Mouse (Mus musculus): ENCODE data around the gene Rora. TPM values are rescaled to one million over a fixed set of nuclear protein-coding genes. Genes with fewer than 3 reads are reported as not detected.

Rora gene
- polyA plus RNA-seq, 1 experiment from 2014 or later = 12.5 TPM

GRCm38 (mm10) chr9:69109618-69110300, 456.2 kb downstream of the Rora start:
- Histone ChIP-seq H3K36me3 (no peaks in the 10 kb centered on the region), H3K27ac (no peak overlapping the region), H3K4me1 (peaks cover 9% of the 10 kb centered on the region; the same call in 1 of the 2 replicates), H3K4me2 (replicated peaks) (no peak overlapping the region), H3K9me3 (no peaks in the 10 kb centered on the region), H3K27me3 (no peaks in the 10 kb centered on the region), H3K4me3 (no peak overlapping the region), H3K9ac (no peak overlapping the region)
- WGBS = 92% methylated on average over 2 of the region's 2 CpGs
- ATAC-seq (ENCODE audit: insufficient number of reproducible peaks, insufficient read depth, low FRiP score, low TSS enrichment) = no peak

GRCm38 (mm10) chr9:69110301-69110674, 456.7 kb downstream of the Rora start:
- no peak overlapping the region for H3K9ac ChIP-seq
- ATAC-seq (ENCODE audit: insufficient number of reproducible peaks, insufficient read depth, low FRiP score, low TSS enrichment) = no peak
- H3K4me2 ChIP-seq (replicated peaks) = no peak overlapping the region
- no peaks in the 10 kb centered on the region for H3K27me3 ChIP-seq
- H3K4me3 ChIP-seq = no peak overlapping the region
- peaks cover 11% of the 10 kb centered on the region; the same call in 1 of the 2 replicates for H3K4me1 ChIP-seq
- no peak overlapping the region for H3K27ac ChIP-seq
- no peaks in the 10 kb centered on the region for H3K36me3 ChIP-seq
- 72% methylated on average over 5 of the region's 5 CpGs for WGBS
- H3K9me3 ChIP-seq = no peaks in the 10 kb centered on the region

- H3K36me3 ChIP-seq = no peaks in the 10 kb centered on the region
- H3K27me3 ChIP-seq = no peaks in the 10 kb centered on the region
- no peak overlapping the region for H3K9ac ChIP-seq
- no peak overlapping the region for H3K4me2 ChIP-seq (replicated peaks)
- peaks cover 11% of the 10 kb centered on the region; the same call in 1 of the 2 replicates for H3K4me1 ChIP-seq
- no peaks in the 10 kb centered on the region for H3K9me3 ChIP-seq
- no peak for ATAC-seq (ENCODE audit: insufficient number of reproducible peaks, insufficient read depth, low FRiP score, low TSS enrichment)
- WGBS = 72% methylated on average over 6 of the region's 6 CpGs
- H3K4me3 ChIP-seq = no peak overlapping the region
- H3K27ac ChIP-seq = no peak overlapping the region
These were observed 457.1 kb downstream of the Rora start for GRCm38 (mm10) chr9:69110706-69111105.

- H3K4me2 ChIP-seq (replicated peaks) = no peak overlapping the region
- H3K36me3 ChIP-seq = no peaks in the 10 kb centered on the region
- no peak overlapping the region for H3K9ac ChIP-seq
- H3K27me3 ChIP-seq = no peaks in the 10 kb centered on the region
- no peak overlapping the region for H3K4me3 ChIP-seq
- H3K9me3 ChIP-seq = no peaks in the 10 kb centered on the region
- H3K27ac ChIP-seq = no peak overlapping the region
- no peak for ATAC-seq (ENCODE audit: insufficient number of reproducible peaks, insufficient read depth, low FRiP score, low TSS enrichment)
- peaks cover 11% of the 10 kb centered on the region; the same call in 1 of the 2 replicates for H3K4me1 ChIP-seq
- 79% methylated on average over 6 of the region's 6 CpGs for WGBS
These were observed 458.0 kb downstream of the Rora start for GRCm38 (mm10) chr9:69111539-69111938.

- Histone ChIP-seq H3K9me3 (no peaks in the 10 kb centered on the region), H3K4me2 (replicated peaks) (no peak overlapping the region), H3K9ac (no peak overlapping the region), H3K27me3 (no peaks in the 10 kb centered on the region), H3K4me3 (no peak overlapping the region), H3K36me3 (no peaks in the 10 kb centered on the region), H3K27ac (no peak overlapping the region), H3K4me1 (peaks cover 9% of the 10 kb centered on the region; the same call in 1 of the 2 replicates)
- WGBS = 31% methylated on average over 9 of the region's 9 CpGs
- no peak for ATAC-seq (ENCODE audit: insufficient number of reproducible peaks, insufficient read depth, low FRiP score, low TSS enrichment)
These were observed 460.9 kb downstream of the Rora start for GRCm38 (mm10) chr9:69114429-69114984.

DNA sequence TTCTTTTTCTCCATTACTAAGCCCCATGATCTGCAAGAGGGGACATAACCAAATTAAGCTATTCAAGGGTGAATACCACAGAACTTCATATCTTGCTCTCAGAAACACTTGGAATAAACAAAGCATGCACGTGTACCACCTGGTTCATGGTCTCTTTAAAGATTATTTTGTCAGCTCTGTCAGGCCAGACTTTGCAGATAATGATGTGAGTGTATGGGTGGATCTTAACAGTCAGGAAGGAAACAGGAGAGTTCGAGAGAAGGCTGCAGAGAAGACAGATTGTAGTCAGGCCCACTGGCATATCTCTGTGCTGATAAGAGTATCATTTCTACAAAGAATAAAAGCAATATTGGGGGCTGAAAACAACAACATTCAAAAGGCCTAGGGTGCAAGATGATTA, 463.2 kb downstream of the Rora start:
- no peak overlapping the region for H3K27ac ChIP-seq
- no peak for ATAC-seq (ENCODE audit: insufficient number of reproducible peaks, insufficient read depth, low FRiP score, low TSS enrichment)
- H3K36me3 ChIP-seq = no peaks in the 10 kb centered on the region
- no peaks in the 10 kb centered on the region for H3K27me3 ChIP-seq
- H3K4me1 ChIP-seq = peaks cover 9% of the 10 kb centered on the region
- no peak overlapping the region for H3K9ac ChIP-seq
- no peak overlapping the region for H3K4me2 ChIP-seq (replicated peaks)
- no peak overlapping the region for H3K4me3 ChIP-seq
- WGBS = 61% methylated on average over 2 of the region's 2 CpGs
- H3K9me3 ChIP-seq = no peaks in the 10 kb centered on the region

GRCm38 (mm10) chr9:69121117-69121740, 467.6 kb downstream of the Rora start:
- Histone ChIP-seq H3K9me3 (no peaks in the 10 kb centered on the region), H3K9ac (no peak overlapping the region), H3K4me2 (replicated peaks) (no peak overlapping the region), H3K4me1 (peaks cover 3% of the 10 kb centered on the region; the same call in 1 of the 2 replicates), H3K36me3 (no peaks in the 10 kb centered on the region), H3K4me3 (no peak overlapping the region), H3K27me3 (peaks cover 2% of the 10 kb centered on the region; the same call in 1 of the 2 replicates), H3K27ac (no peak overlapping the region)
- ATAC-seq (ENCODE audit: insufficient number of reproducible peaks, insufficient read depth, low FRiP score, low TSS enrichment) = no peak
- 70% methylated on average over 12 of the region's 12 CpGs for WGBS

DNA sequence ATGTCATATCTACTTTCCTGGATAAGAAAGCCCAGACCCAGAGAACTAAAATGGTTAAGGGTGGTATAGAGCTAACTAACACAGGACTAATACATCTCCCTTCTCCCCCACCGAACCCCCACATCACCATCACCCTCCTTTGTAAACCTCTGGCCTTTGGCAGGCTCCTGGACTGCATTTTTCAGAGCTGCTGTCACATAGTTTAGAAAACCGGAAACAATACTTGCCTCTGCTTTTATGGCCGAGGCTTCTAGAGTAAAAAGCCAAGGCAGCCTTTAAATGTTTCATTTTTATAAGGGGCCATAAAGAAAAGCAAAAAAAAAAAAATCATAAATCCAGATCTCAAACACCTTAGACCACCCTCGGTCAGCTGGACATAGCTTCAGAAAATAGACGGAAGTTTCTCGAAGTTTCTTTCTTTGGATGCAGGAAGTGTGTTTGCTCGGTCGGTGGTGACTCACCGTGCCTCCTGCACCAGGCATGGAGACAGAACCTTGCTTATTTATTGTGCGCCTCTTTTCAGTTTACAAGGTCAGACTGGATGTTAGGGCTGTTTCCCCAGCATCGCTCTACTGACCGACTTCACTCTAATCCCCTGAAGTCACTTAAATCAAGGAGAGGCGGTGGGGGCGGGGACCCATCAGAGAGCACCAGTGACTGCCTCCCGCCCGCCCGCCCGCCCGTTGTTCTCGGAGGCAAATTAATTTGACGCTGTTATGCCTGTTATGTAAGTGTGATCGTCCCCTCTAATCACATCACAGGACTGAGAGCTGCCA, 471.6 kb downstream of the Rora start:
- Histone ChIP-seq H3K9me3 (no peaks in the 10 kb centered on the region), H3K4me2 (replicated peaks) (peak overlapping the region; percentile 45), H3K36me3 (no peaks in the 10 kb centered on the region), H3K9ac (no peak overlapping the region), H3K4me3 (peak overlapping the region; percentile 14; the same call in 1 of the 2 replicates), H3K27ac (no peak overlapping the region), H3K4me1 (peaks cover 3% of the 10 kb centered on the region; the same call in 1 of the 2 replicates), H3K27me3 (peaks cover 7% of the 10 kb centered on the region; the same call in 1 of the 2 replicates)
- 17% methylated on average over 22 of the region's 22 CpGs for WGBS
- ATAC-seq (ENCODE audit: insufficient number of reproducible peaks, insufficient read depth, low FRiP score, low TSS enrichment) = no peak

- H3K4me3 ChIP-seq = peak overlapping the region; percentile 14; the same call in 1 of the 2 replicates
- 64% methylated on average over 7 of the region's 7 CpGs for WGBS
- H3K9ac ChIP-seq = no peak overlapping the region
These were observed 472.2 kb downstream of the Rora start for GRCm38 (mm10) chr9:69125787-69126161.

DNA sequence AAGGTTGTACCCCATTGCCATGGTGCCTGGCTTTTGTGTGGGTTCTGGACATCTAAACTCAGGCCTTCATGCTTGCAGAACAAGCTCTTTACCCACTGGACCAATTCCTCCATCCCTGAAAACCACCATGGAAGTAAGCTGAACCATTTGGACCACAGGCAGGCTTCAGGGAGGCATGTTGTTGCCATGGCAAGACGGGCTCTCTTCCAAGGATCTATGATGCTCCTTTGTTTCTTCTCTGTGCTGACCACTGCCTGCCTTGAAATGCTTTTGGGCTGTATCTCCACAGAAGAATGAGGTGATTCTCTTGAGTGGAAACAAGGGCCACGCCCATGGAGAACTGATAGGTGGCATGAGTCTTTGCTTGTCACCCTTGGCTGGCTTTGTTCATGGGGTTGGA, 473.0 kb downstream of the Rora start:
- ATAC-seq (ENCODE audit: insufficient number of reproducible peaks, insufficient read depth, low FRiP score, low TSS enrichment) = no peak
- Histone ChIP-seq H3K27me3 (peaks cover 7% of the 10 kb centered on the region; the same call in 1 of the 2 replicates), H3K4me2 (replicated peaks) (no peak overlapping the region), H3K4me1 (0 out of 2 replicates have a peak, but pooled peaks cover 3% of the 10 kb centered on the region), H3K9me3 (no peaks in the 10 kb centered on the region), H3K36me3 (no peaks in the 10 kb centered on the region), H3K27ac (no peak overlapping the region), H3K9ac (no peak overlapping the region), H3K4me3 (no peak overlapping the region)
- 93% methylated on average over 2 of the region's 2 CpGs for WGBS

More at GRCm38 (mm10) chr9:69125787-69126161, 472.2 kb downstream of the Rora start:
- peak overlapping the region; percentile 45 for H3K4me2 ChIP-seq (replicated peaks)
- no peak overlapping the region for H3K27ac ChIP-seq
- H3K27me3 ChIP-seq = peaks cover 7% of the 10 kb centered on the region; the same call in 1 of the 2 replicates
- H3K4me1 ChIP-seq = peaks cover 3% of the 10 kb centered on the region; the same call in 1 of the 2 replicates
- H3K9me3 ChIP-seq = no peaks in the 10 kb centered on the region
- no peak for ATAC-seq (ENCODE audit: insufficient number of reproducible peaks, insufficient read depth, low FRiP score, low TSS enrichment)
- no peaks in the 10 kb centered on the region for H3K36me3 ChIP-seq

DNA sequence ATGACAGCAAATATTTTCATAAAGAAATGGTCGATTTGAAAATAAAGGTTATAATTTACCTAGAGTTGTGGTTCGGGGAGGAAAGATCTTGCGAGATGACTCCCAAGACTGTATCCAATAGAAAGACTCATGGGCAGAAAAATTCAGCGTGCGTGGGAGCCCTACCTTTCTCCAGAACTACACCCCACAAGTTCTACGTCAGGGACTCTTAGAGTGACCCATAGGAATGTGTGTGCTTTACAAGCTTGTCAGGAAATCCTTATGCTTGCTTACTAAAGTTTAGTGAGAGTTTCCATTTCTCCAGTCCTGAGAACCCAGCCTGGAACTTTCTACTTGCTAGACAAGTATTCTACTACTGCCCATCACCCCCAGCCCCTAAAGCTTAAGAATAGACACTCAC, 474.7 kb downstream of the Rora start:
- Histone ChIP-seq H3K27me3 (peaks cover 7% of the 10 kb centered on the region; the same call in 1 of the 2 replicates), H3K36me3 (no peaks in the 10 kb centered on the region), H3K4me3 (no peak overlapping the region), H3K9me3 (no peaks in the 10 kb centered on the region), H3K27ac (no peak overlapping the region), H3K9ac (no peak overlapping the region), H3K4me1 (peaks cover 10% of the 10 kb centered on the region), H3K4me2 (replicated peaks) (no peak overlapping the region)
- 80% methylated on average over 6 of the region's 6 CpGs for WGBS
- no peak for ATAC-seq (ENCODE audit: insufficient number of reproducible peaks, insufficient read depth, low FRiP score, low TSS enrichment)
